ENCODE assay signal across 29 mouse cellular contexts in the genomic region with DNA sequence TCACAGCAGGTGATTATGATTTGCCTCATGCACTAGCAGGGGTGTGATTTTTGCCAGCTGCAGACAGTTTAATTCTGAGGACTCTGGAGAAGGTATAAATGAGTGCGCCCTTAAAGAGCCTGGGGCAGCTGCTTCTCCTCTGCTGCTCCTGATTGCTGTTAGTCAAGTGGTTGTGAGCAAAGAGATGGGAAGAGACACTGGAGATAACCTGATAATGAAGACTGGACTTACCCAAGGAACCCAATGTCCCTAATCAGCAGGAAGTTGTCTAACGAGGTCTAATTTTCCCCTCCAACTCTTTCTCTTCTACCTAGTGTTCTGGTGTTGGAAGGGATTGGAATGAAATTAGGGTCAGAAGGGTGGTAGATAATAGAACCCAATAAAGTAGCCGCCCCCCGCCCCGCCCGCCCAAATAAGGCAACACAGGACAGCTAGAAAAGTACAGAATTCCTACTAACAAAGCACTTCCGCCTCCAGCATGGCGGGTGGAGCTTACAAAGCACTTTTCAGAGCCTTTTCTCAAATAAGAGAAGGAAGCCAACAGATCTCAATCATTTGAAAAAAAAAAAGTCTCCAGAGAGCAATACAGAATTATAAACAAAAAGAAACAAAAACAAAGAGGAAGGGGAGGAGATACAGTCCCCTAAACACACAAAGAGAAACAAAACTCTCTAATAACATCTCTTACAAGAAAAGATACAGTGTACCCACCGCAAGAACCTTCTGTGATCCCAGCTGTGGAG. TPM values are rescaled to one million over a fixed set of nuclear protein-coding genes. Genes with fewer than 3 reads are reported as not detected.
"Had no signal": no experiment of that assay in that cellular context is flagged by ENCODE, and none has a peak within 500 bp of the region (broad histone marks: within the 10 kb centered on the region; RNA-seq: fewer than 3 reads in every experiment).

No protein-coding gene starts in this region.

- H3K9me3 ChIP-seq: embryonic facial prominence, embryonic 12.5 days; embryonic facial prominence, embryonic 13.5 days; embryonic facial prominence, embryonic 15.5 days; forebrain, embryonic 10.5 days; forebrain, embryonic 12.5 days; forebrain, embryonic 13.5 days; forebrain, embryonic 15.5 days; heart, embryonic 10.5 days had no signal

- DNase-seq: cerebellum, adult 9-11 months; cerebellum, postnatal 10 days; cerebellum, postnatal 14 days; cerebellum, postnatal 25 days; cerebellum, postnatal 36 days; embryo, embryonic 11 days; forebrain, postnatal 0 days; gastrocnemius, adult 2 months; gastrocnemius, postnatal 10 days; gastrocnemius, postnatal 14 days; gastrocnemius, postnatal 25 days; gastrocnemius, postnatal 36 days; heart, adult 11 months; heart, adult 18-20 months; heart, adult 2 months had no signal

- H3K36me3 ChIP-seq: embryonic facial prominence, embryonic 10.5 days; embryonic facial prominence, embryonic 12.5 days; embryonic facial prominence, embryonic 13.5 days; embryonic facial prominence, embryonic 15.5 days; forebrain, embryonic 12.5 days; forebrain, embryonic 15.5 days; heart, embryonic 10.5 days had no signal

- H3K4me3 ChIP-seq: embryonic facial prominence, embryonic 10.5 days; embryonic facial prominence, embryonic 12.5 days; embryonic facial prominence, embryonic 13.5 days; embryonic facial prominence, embryonic 15.5 days; erythroblast, embryonic 14.5 days; forebrain, embryonic 10.5 days; forebrain, embryonic 12.5 days; forebrain, embryonic 13.5 days; forebrain, embryonic 15.5 days; gastrocnemius, adult 2 months; heart, adult 2 months; heart, embryonic 10.5 days had no signal

- H3K9ac ChIP-seq: embryonic facial prominence, embryonic 12.5 days; embryonic facial prominence, embryonic 13.5 days; embryonic facial prominence, embryonic 15.5 days; forebrain, embryonic 12.5 days; forebrain, embryonic 13.5 days; forebrain, embryonic 15.5 days; forebrain, postnatal 0 days had no signal

- H3K27ac ChIP-seq: embryonic facial prominence, embryonic 10.5 days; embryonic facial prominence, embryonic 12.5 days; embryonic facial prominence, embryonic 13.5 days; embryonic facial prominence, embryonic 15.5 days; forebrain, embryonic 10.5 days; forebrain, embryonic 12.5 days; forebrain, embryonic 13.5 days; forebrain, embryonic 15.5 days; gastrocnemius, adult 2 months; heart, adult 2 months; heart, embryonic 10.5 days had no signal

- H3K27me3 ChIP-seq: embryonic facial prominence, embryonic 12.5 days; embryonic facial prominence, embryonic 15.5 days; forebrain, embryonic 13.5 days; forebrain, embryonic 15.5 days had no signal

- H3K4me2 ChIP-seq: embryonic facial prominence, embryonic 12.5 days; embryonic facial prominence, embryonic 13.5 days; embryonic facial prominence, embryonic 15.5 days; forebrain, embryonic 12.5 days; forebrain, embryonic 13.5 days; forebrain, embryonic 15.5 days had no signal

- ATAC-seq: forebrain, embryonic 13.5 days; forebrain, embryonic 14.5 days; forebrain, embryonic 15.5 days; forebrain, embryonic 16.5 days; forebrain, postnatal 0 days had no signal

RNA-seq across cellular contexts. Expression of a gene that starts 39.6 kb away (rescaled TPM):
- total RNA-seq: common myeloid progenitor, adult 5-6 weeks; granulocyte monocyte progenitor cell, adult 5-6 weeks had no signal
